Mouse (Mus musculus): ENCODE results near the gene Neurog2. TPM values are rescaled to one million over a fixed set of nuclear protein-coding genes. Genes with fewer than 3 reads are reported as not detected.
A peak's percentile ranks its signal among the peaks of the same experiment; 100 is the strongest.

Neurog2 gene
- total RNA-seq, 1 experiment, result 0.18 TPM

DNA sequence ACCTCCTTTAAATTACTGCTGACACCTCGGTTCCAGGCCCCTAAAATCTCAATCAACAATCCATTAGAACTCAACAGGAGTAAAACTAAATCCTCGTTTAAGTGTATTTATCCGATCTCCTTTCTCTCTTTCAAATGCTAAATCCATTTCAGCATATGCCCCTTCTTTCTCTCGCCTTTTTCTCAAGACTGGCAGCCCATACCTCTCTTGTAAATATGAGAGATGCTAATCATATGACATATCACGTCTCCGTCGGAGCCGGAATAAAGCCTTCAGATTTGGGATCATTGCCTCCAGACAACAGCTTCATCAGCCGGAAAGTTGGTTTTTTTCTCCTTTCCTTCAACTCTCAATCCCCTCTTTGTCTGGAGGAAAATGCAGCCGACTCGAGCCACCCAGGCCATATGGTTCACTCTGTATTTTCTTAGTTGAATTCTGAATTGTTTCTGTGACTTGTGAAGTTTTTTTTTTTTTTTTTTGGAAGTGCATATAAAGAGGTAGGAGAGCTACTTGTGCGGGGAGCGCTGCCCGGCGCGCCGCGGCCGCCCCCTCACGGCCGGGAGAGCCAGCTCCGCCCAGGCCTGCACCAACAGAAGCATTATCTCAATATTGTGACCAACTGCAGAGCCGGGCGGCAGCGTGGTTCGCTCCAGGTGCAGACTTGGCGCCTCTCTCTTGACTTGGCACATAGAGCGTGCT is 7.1 kb upstream of the Neurog2 start:
- Histone ChIP-seq H3K9me3 (ENCODE audit: control insufficient read depth, insufficient read depth, low read depth, low read length) (no peaks in the 10 kb centered on the region), H3K4me1 (ENCODE audit: control insufficient read depth in 2 of 2, insufficient read depth in 2 of 2, low read length in 2 of 2, poor library complexity in 1 of 2) (peaks cover 0 to 3% of the 10 kb centered on the region in 2 experiments; a peak in 2 of 4 replicates), H3K9ac (ENCODE audit: insufficient read depth, low read depth, low read length, poor library complexity, severe bottlenecking) (no peak overlapping the region), H3K4me3 (ENCODE audit: insufficient read depth in 1 of 2, low read depth in 1 of 2, low read length in 2 of 2, poor library complexity in 1 of 2, severe bottlenecking in 1 of 2) (peak overlapping the region; percentile 23 to 52), H3K36me3 (ENCODE audit: control insufficient read depth, insufficient read depth, low read length, poor library complexity, severe bottlenecking) (no peaks in the 10 kb centered on the region), H3K27ac (ENCODE audit: insufficient read depth, low read depth, low read length, poor library complexity, severe bottlenecking) (no peak overlapping the region)
- in situ Hi-C loops (cut with MboI; ENCODE audit: low sequenced_read_pairs in 2 of 2, unreplicated experiment in 2 of 2), result loop anchor here in 1 of 2 experiments (5.0 to 25.0 kb wide), 2 partner anchors 136 to 1576 kb away; no protein-coding TSS in a partner anchor
- no peak for DNase-seq (ENCODE audit: low read depth, low spot score)
- TF ChIP-seq ZC3H11A (IDR thresholded peaks at IDR 0.05; ENCODE audit: borderline replicate concordance, low read depth, low read length) (no peak), MAFK (IDR thresholded peaks at IDR 0.05; ENCODE audit: insufficient read depth, low read depth, low read length) (no peak), ZNF384 (IDR thresholded peaks at IDR 0.05; ENCODE audit: low read depth, low read length) (peak; percentile 90), HCFC1 (IDR thresholded peaks at IDR 0.05; ENCODE audit: borderline replicate concordance, insufficient read depth, low read length) (no peak), CHD2 (IDR thresholded peaks at IDR 0.05; ENCODE audit: low read depth, low read length) (no peak)

DNA sequence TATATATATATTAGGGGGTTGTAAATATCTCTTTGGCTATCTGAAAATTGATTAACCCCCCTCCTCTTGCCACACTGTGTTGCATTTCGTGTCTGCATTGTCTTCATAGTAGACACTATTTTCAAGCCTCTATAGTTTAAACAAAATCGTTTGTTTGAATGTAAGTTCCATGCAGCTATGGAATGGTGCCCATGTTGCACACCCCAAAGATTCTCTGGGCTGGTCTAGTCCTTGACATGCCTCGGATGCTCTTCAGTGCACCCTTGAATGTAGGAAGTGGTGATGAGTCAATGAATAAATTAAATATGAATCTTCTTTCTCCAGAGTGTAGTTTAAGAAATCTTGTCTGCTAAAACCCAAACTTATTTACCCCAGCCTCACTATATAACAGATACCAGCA is 6.4 kb upstream of the Neurog2 start:
- Histone ChIP-seq H3K36me3 (ENCODE audit: control insufficient read depth, insufficient read depth, low read length, poor library complexity, severe bottlenecking) (no peaks in the 10 kb centered on the region), H3K9me3 (ENCODE audit: control insufficient read depth, insufficient read depth, low read depth, low read length) (no peaks in the 10 kb centered on the region), H3K4me3 (ENCODE audit: insufficient read depth in 1 of 2, low read depth in 1 of 2, low read length in 2 of 2, poor library complexity in 1 of 2, severe bottlenecking in 1 of 2) (no peak overlapping the region), H3K9ac (ENCODE audit: insufficient read depth, low read depth, low read length, poor library complexity, severe bottlenecking) (no peak overlapping the region), H3K4me1 (ENCODE audit: control insufficient read depth in 2 of 2, insufficient read depth in 2 of 2, low read length in 2 of 2, poor library complexity in 1 of 2) (peaks cover 0 to 3% of the 10 kb centered on the region in 2 experiments; a peak in 2 of 4 replicates), H3K27ac (ENCODE audit: insufficient read depth, low read depth, low read length, poor library complexity, severe bottlenecking) (no peak overlapping the region)
- no peak for TF ChIP-seq MAFK (IDR thresholded peaks at IDR 0.05; ENCODE audit: insufficient read depth, low read depth, low read length)
- no peak for TF ChIP-seq CHD2 (IDR thresholded peaks at IDR 0.05; ENCODE audit: low read depth, low read length)
- TF ChIP-seq ZC3H11A (IDR thresholded peaks at IDR 0.05; ENCODE audit: borderline replicate concordance, low read depth, low read length), result no peak
- TF ChIP-seq ZNF384 (IDR thresholded peaks at IDR 0.05; ENCODE audit: low read depth, low read length), result no peak
- TF ChIP-seq HCFC1 (IDR thresholded peaks at IDR 0.05; ENCODE audit: borderline replicate concordance, insufficient read depth, low read length), result no peak
- no peak for DNase-seq (ENCODE audit: low read depth, low spot score)
- in situ Hi-C loops (cut with MboI; ENCODE audit: low sequenced_read_pairs in 2 of 2, unreplicated experiment in 2 of 2), result loop anchor here in 1 of 2 experiments (5.0 to 25.0 kb wide), 2 partner anchors 136 to 1576 kb away; no protein-coding TSS in a partner anchor

DNA sequence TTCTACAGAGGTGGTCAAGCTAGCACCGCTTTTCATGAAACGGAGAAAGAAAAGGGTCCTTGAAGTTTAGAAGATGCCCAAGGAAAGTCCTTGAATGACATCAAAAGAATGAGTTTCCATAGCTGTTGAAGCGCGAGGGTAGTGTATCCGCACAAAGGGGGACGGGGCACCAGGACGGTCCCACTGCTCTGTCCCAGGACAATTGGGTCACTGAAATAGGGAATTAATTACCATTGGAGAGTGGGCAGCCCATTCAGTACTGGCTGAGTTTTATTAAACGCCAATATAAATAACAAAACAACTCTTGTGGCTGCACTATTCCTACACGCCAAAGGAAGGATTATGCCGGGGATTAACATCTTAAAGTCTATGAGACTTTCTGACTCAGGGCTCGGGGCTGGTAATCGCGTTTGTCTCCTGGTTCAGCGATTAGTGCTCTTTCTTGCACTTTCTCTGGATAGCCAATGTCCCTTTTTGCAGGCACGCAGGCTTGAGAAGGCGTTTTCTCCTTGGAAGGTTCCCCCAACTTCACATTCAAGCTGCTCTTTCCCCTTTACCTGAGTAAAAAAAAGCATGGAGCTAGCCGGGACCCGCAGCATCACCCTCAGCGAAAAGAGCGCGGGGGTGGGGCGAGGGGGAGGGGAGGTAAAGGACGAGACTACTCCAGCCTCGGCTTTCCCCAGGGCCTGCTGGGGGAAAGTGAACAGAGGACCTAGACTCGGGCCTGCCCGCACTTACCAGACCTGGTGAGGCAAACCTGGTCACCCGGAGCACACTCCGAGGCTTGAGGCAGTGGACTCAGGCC is 5.6 kb upstream of the Neurog2 start:
- Histone ChIP-seq H3K36me3 (ENCODE audit: control insufficient read depth, insufficient read depth, low read length, poor library complexity, severe bottlenecking) (no peaks in the 10 kb centered on the region), H3K9me3 (ENCODE audit: control insufficient read depth, insufficient read depth, low read depth, low read length) (no peaks in the 10 kb centered on the region), H3K4me1 (ENCODE audit: control insufficient read depth in 2 of 2, insufficient read depth in 2 of 2, low read length in 2 of 2, poor library complexity in 1 of 2) (peaks cover 0 to 3% of the 10 kb centered on the region in 2 experiments; a peak in 2 of 4 replicates), H3K27ac (ENCODE audit: insufficient read depth, low read depth, low read length, poor library complexity, severe bottlenecking) (no peak overlapping the region), H3K4me3 (ENCODE audit: insufficient read depth in 1 of 2, low read depth in 1 of 2, low read length in 2 of 2, poor library complexity in 1 of 2, severe bottlenecking in 1 of 2) (peak overlapping the region; percentile 14 to 24; a peak in 1 of 4 replicates), H3K9ac (ENCODE audit: insufficient read depth, low read depth, low read length, poor library complexity, severe bottlenecking) (no peak overlapping the region)
- no peak for DNase-seq (ENCODE audit: low read depth, low spot score)
- in situ Hi-C loops (cut with MboI; ENCODE audit: low sequenced_read_pairs in 2 of 2, unreplicated experiment in 2 of 2), result loop anchor here in 1 of 2 experiments (5.0 to 25.0 kb wide), 2 partner anchors 135 to 1575 kb away; no protein-coding TSS in a partner anchor
- no peak for TF ChIP-seq MAFK (IDR thresholded peaks at IDR 0.05; ENCODE audit: insufficient read depth, low read depth, low read length)
- TF ChIP-seq ZC3H11A (IDR thresholded peaks at IDR 0.05; ENCODE audit: borderline replicate concordance, low read depth, low read length), result no peak
- no peak for TF ChIP-seq ZNF384 (IDR thresholded peaks at IDR 0.05; ENCODE audit: low read depth, low read length)
- no peak for TF ChIP-seq CHD2 (IDR thresholded peaks at IDR 0.05; ENCODE audit: low read depth, low read length)
- TF ChIP-seq HCFC1 (IDR thresholded peaks at IDR 0.05; ENCODE audit: borderline replicate concordance, insufficient read depth, low read length), result no peak

DNA sequence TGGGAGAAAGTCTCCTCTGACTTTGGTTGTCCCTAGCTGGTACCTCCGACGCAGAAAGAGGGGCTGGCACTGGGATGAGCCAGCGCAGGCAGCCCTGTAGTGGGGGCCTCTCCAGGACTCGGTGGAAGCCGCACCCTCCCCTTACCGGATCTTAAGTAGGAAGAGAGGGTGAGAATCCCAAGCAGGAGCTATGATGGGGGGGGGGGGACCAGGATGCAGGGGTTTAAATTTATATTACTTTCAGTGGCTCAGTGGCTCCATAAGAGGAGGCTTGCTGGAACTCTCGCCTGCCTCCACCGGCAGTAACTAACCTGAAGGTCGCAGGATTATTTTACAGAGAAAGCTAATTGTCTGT is 5.0 kb upstream of the Neurog2 start:
- Histone ChIP-seq H3K9me3 (ENCODE audit: control insufficient read depth, insufficient read depth, low read depth, low read length) (no peaks in the 10 kb centered on the region), H3K36me3 (ENCODE audit: control insufficient read depth, insufficient read depth, low read length, poor library complexity, severe bottlenecking) (no peaks in the 10 kb centered on the region), H3K27ac (ENCODE audit: insufficient read depth, low read depth, low read length, poor library complexity, severe bottlenecking) (no peak overlapping the region), H3K4me1 (ENCODE audit: control insufficient read depth in 2 of 2, insufficient read depth in 2 of 2, low read length in 2 of 2, poor library complexity in 1 of 2) (peaks cover 0 to 3% of the 10 kb centered on the region in 2 experiments; a peak in 2 of 4 replicates), H3K9ac (ENCODE audit: insufficient read depth, low read depth, low read length, poor library complexity, severe bottlenecking) (no peak overlapping the region), H3K4me3 (ENCODE audit: insufficient read depth in 1 of 2, low read depth in 1 of 2, low read length in 2 of 2, poor library complexity in 1 of 2, severe bottlenecking in 1 of 2) (peak overlapping the region; percentile 14 to 24; a peak in 1 of 4 replicates)
- no peak for DNase-seq (ENCODE audit: low read depth, low spot score)
- TF ChIP-seq CHD2 (IDR thresholded peaks at IDR 0.05; ENCODE audit: low read depth, low read length) (no peak), ZNF384 (IDR thresholded peaks at IDR 0.05; ENCODE audit: low read depth, low read length) (no peak), HCFC1 (IDR thresholded peaks at IDR 0.05; ENCODE audit: borderline replicate concordance, insufficient read depth, low read length) (no peak), MAFK (IDR thresholded peaks at IDR 0.05; ENCODE audit: insufficient read depth, low read depth, low read length) (no peak), ZC3H11A (IDR thresholded peaks at IDR 0.05; ENCODE audit: borderline replicate concordance, low read depth, low read length) (no peak)
- in situ Hi-C loops (cut with MboI; ENCODE audit: low sequenced_read_pairs in 2 of 2, unreplicated experiment in 2 of 2), result loop anchor here in 1 of 2 experiments (5.0 to 25.0 kb wide), 2 partner anchors 134 to 1574 kb away; no protein-coding TSS in a partner anchor
